Mouse (Mus musculus) brown adipose tissue, adult 24 weeks (tissue): Measurements from ENCODE around the gene Acot1. TPM values are rescaled to one million over a fixed set of nuclear protein-coding genes. Genes with fewer than 3 reads are reported as not detected.
"Not testable (repeated sequence)": the region's sequence is repeated elsewhere in the genome, so short reads cannot be mapped to it uniquely, and the experiment has no call there.

ENCODE experiments used
- H3K27ac ChIP-seq: fragments of 200-500 bp; replicated peaks from 2 replicates; pipeline ENCODE4 v1.5.1; 2012; ENCODE audit warnings: low read depth, mild to moderate bottlenecking, low read length
- H3K4me1 ChIP-seq: fragments of 200-500 bp; 2 replicates; pipeline ENCODE4 v1.6.1; 2012; ENCODE audit warnings: low read length, mixed read lengths; ENCODE audit not compliant: control insufficient read depth, insufficient read depth, insufficient read length
- H3K4me3 ChIP-seq: fragments of 200-500 bp; 2 replicates; pipeline ENCODE4 v1.5.1; 2012; ENCODE audit warnings: low read depth, mild to moderate bottlenecking, low read length, moderate library complexity; ENCODE audit not compliant: insufficient read depth
- polyA plus RNA-seq: library from polyadenylated mRNA; stranded (reverse); fragments of >200 nt; gene quantifications from 2 replicates; pipeline ENCODE4 v1.2.4, GENCODE M21; 2012; ENCODE audit not compliant: missing spikeins, insufficient read depth, insufficient read length

Gene Acot1
- polyA plus RNA-seq, 1 experiment: 5.2 TPM

- no peak overlapping the region for H3K4me3 ChIP-seq
- no peak overlapping the region for H3K27ac ChIP-seq
- no peaks in the 10 kb centered on the region for H3K4me1 ChIP-seq
These were observed 5.4 kb upstream of the Acot1 start for GRCm38 (mm10) chr12:84003866-84004265.

- Histone ChIP-seq H3K4me3 (no peak overlapping the region), H3K27ac (no peak overlapping the region), H3K4me1 (no peaks in the 10 kb centered on the region)
These were observed 1.0 kb upstream of the Acot1 start for GRCm38 (mm10) chr12:84008251-84008650.

GRCm38 (mm10) chr12:84008729-84009128 is 561 bp upstream of the Acot1 start:
- Histone ChIP-seq H3K4me1 (no peaks in the 10 kb centered on the region), H3K4me3 (peak overlapping the region; percentile 29; the same call in 1 of the 2 replicates), H3K27ac (no peak overlapping the region)

GRCm38 (mm10) chr12:84010201-84010600 is 911 bp downstream of the Acot1 start:
- H3K4me1 ChIP-seq: no peaks in the 10 kb centered on the region
- no peak overlapping the region for H3K4me3 ChIP-seq
- H3K27ac ChIP-seq: no peak overlapping the region

- Histone ChIP-seq H3K4me1 (no peaks in the 10 kb centered on the region), H3K4me3 (no peak overlapping the region), H3K27ac (no peak overlapping the region)
These were observed 2.2 kb downstream of the Acot1 start for GRCm38 (mm10) chr12:84011251-84012040.

- peaks cover 3% of the 10 kb centered on the region; the same call in 1 of the 2 replicates for H3K4me1 ChIP-seq
- no peak overlapping the region for H3K4me3 ChIP-seq
These were observed 3.8 kb downstream of the Acot1 start for GRCm38 (mm10) chr12:84013130-84013529.

GRCm38 (mm10) chr12:84013701-84014100 is 4.4 kb downstream of the Acot1 start:
- Histone ChIP-seq H3K4me1 (peaks cover 3% of the 10 kb centered on the region; the same call in 1 of the 2 replicates), H3K27ac (no peak overlapping the region), H3K4me3 (no peak overlapping the region)

More at GRCm38 (mm10) chr12:84013130-84013529, 3.8 kb downstream of the Acot1 start:
- H3K27ac ChIP-seq: no peak overlapping the region

- H3K4me3 ChIP-seq, H3K4me1 ChIP-seq, H3K27ac ChIP-seq: not testable (repeated sequence)
These were observed 11.2 kb downstream of the Acot1 start for GRCm38 (mm10) chr12:84020528-84020927.

GRCm38 (mm10) chr12:84022266-84022665 is 13.0 kb downstream of the Acot1 start:
- not testable (repeated sequence) for H3K4me1 ChIP-seq, H3K4me3 ChIP-seq, H3K27ac ChIP-seq

- 0 out of 2 replicates have a peak, but pooled peaks cover 2% of the 10 kb centered on the region for H3K4me1 ChIP-seq
- no peak overlapping the region for H3K27ac ChIP-seq
- no peak overlapping the region for H3K4me3 ChIP-seq
These were observed 13.9 kb downstream of the Acot1 start for GRCm38 (mm10) chr12:84023052-84023745.

GRCm38 (mm10) chr12:84025888-84026287 is 16.6 kb downstream of the Acot1 start:
- Histone ChIP-seq H3K4me1 (no peaks in the 10 kb centered on the region), H3K4me3 (no peak overlapping the region), H3K27ac (no peak overlapping the region)

GRCm38 (mm10) chr12:84028328-84028727 is 19.0 kb downstream of the Acot1 start:
- H3K27ac ChIP-seq, H3K4me3 ChIP-seq, H3K4me1 ChIP-seq: not testable (repeated sequence)

- H3K4me3 ChIP-seq, H3K27ac ChIP-seq, H3K4me1 ChIP-seq: not testable (repeated sequence)
These were observed 19.8 kb downstream of the Acot1 start for GRCm38 (mm10) chr12:84029043-84029442.

- no peak overlapping the region for H3K27ac ChIP-seq
- H3K4me3 ChIP-seq: no peak overlapping the region
- no peaks in the 10 kb centered on the region; the same call in 1 of the 2 replicates for H3K4me1 ChIP-seq
These were observed 21.5 kb downstream of the Acot1 start for GRCm38 (mm10) chr12:84030659-84031332.

- Histone ChIP-seq H3K4me3 (no peak overlapping the region), H3K4me1 (no peaks in the 10 kb centered on the region; the same call in 1 of the 2 replicates), H3K27ac (no peak overlapping the region)
These were observed 23.6 kb downstream of the Acot1 start for GRCm38 (mm10) chr12:84032854-84033253.
